Mouse (Mus musculus) bone marrow macrophage, adult 2 months (primary cell): ENCODE results near the gene Ccdc88c.

Experiments
- CTCF ChIP-seq: IDR thresholded peaks from 2 replicates; pipeline ENCODE4 v1.5.1; 2012; ENCODE audit warnings: low read depth, mild to moderate bottlenecking, low read length, moderate library complexity
- POLR2A ChIP-seq: IDR thresholded peaks from 2 replicates; pipeline ENCODE4 v1.6.1; 2012; ENCODE audit warnings: mild to moderate bottlenecking, low read depth, low read length, borderline replicate concordance

DNA sequence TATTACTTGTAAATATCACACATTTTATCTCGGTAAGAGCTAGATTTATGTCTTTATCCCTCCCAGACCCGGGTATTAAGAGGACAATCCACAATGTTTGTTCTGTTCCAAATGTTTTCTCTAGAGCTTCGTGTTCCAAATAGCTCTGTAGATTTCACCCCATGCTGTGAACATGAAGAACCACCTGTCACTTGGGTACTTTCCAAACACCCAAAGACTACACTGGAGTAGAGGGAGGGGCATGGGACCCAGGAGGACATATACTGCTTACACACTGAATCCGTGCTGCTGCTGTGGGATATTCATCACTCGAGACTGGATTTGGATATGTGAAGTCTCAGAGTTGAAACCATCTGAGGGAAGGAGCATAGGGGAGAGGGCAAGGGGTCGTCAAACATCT lies 119.1 kb downstream of the Ccdc88c start:
- TF ChIP-seq CTCF (no peak), POLR2A (no peak)
